Mouse (Mus musculus): ENCODE measurements around the gene Smim4. TPM values are rescaled to one million over a fixed set of nuclear protein-coding genes. Genes with fewer than 3 reads are reported as not detected.

The Smim4 gene
- polyA plus RNA-seq, 1 experiment from 2014 or later: 210 TPM

GRCm38 (mm10) chr14:31165458-31165857 lies 36.7 kb upstream of the Smim4 start:
- no peak overlapping the region for H3K4me2 ChIP-seq (ENCODE audit: low read length)

GRCm38 (mm10) chr14:31165010-31165409 lies 36.3 kb upstream of the Smim4 start:
- Histone ChIP-seq H3K36me3 (ENCODE audit: insufficient read depth, low read length) (no peaks in the 10 kb centered on the region), H3K4me1 (replicated peaks; ENCODE audit: insufficient read depth, low read length) (peaks cover 13% of the 10 kb centered on the region; the same call in 1 of the 2 replicates), H3K9ac (ENCODE audit: low read depth, low read length) (no peak overlapping the region), H3K4me3 (replicated peaks; ENCODE audit: low read depth, low read length) (no peak overlapping the region), H3K9me3 (replicated peaks; ENCODE audit: low read length) (no peaks in the 10 kb centered on the region), H3K4me2 (ENCODE audit: low read length) (no peak overlapping the region), H3K27me3 (ENCODE audit: insufficient read depth, low read length) (no peaks in the 10 kb centered on the region), H3K27ac (no peak overlapping the region)
- no peak for TF ChIP-seq CTCF (IDR thresholded peaks at IDR 0.05; ENCODE audit: low read depth)
- ATAC-seq (replicated peaks; ENCODE audit: low FRiP score, low read depth): no peak
- no peak for DNase-seq (ENCODE audit: low spot score)
- WGBS: 45% methylated on average over 2 of the region's 2 CpGs

More at GRCm38 (mm10) chr14:31165458-31165857, 36.7 kb upstream of the Smim4 start:
- Histone ChIP-seq H3K27me3 (ENCODE audit: insufficient read depth, low read length) (no peaks in the 10 kb centered on the region), H3K4me1 (replicated peaks; ENCODE audit: insufficient read depth, low read length) (peaks cover 13% of the 10 kb centered on the region; the same call in 1 of the 2 replicates), H3K27ac (peak overlapping the region; percentile 44; the same call in 1 of the 2 replicates), H3K9me3 (replicated peaks; ENCODE audit: low read length) (no peaks in the 10 kb centered on the region), H3K4me3 (replicated peaks; ENCODE audit: low read depth, low read length) (no peak overlapping the region), H3K9ac (ENCODE audit: low read depth, low read length) (no peak overlapping the region), H3K36me3 (ENCODE audit: insufficient read depth, low read length) (no peaks in the 10 kb centered on the region)
- WGBS: 26% methylated on average over 7 of the region's 7 CpGs
- ATAC-seq (replicated peaks; ENCODE audit: low FRiP score, low read depth): peak; percentile 48
- DNase-seq (ENCODE audit: low spot score): peak; percentile 81
- TF ChIP-seq CTCF (IDR thresholded peaks at IDR 0.05; ENCODE audit: low read depth): no peak

GRCm38 (mm10) chr14:31164067-31164466 lies 35.3 kb upstream of the Smim4 start:
- ATAC-seq (replicated peaks; ENCODE audit: low FRiP score, low read depth) (no peak), DNase-seq (ENCODE audit: low spot score) (no peak)
- Histone ChIP-seq H3K4me2 (ENCODE audit: low read length) (no peak overlapping the region), H3K27ac (no peak overlapping the region), H3K9me3 (replicated peaks; ENCODE audit: low read length) (no peaks in the 10 kb centered on the region), H3K27me3 (ENCODE audit: insufficient read depth, low read length) (no peaks in the 10 kb centered on the region), H3K9ac (ENCODE audit: low read depth, low read length) (no peak overlapping the region), H3K36me3 (ENCODE audit: insufficient read depth, low read length) (no peaks in the 10 kb centered on the region), H3K4me3 (replicated peaks; ENCODE audit: low read depth, low read length) (no peak overlapping the region), H3K4me1 (replicated peaks; ENCODE audit: insufficient read depth, low read length) (peaks cover 13% of the 10 kb centered on the region; the same call in 1 of the 2 replicates)
- WGBS: 84% methylated on average over 8 of the region's 8 CpGs
- no peak for TF ChIP-seq CTCF (IDR thresholded peaks at IDR 0.05; ENCODE audit: low read depth)

GRCm38 (mm10) chr14:31161638-31162037 lies 32.9 kb upstream of the Smim4 start:
- Histone ChIP-seq H3K4me1 (replicated peaks; ENCODE audit: insufficient read depth, low read length) (peaks cover 7% of the 10 kb centered on the region; the same call in 1 of the 2 replicates), H3K36me3 (ENCODE audit: insufficient read depth, low read length) (no peaks in the 10 kb centered on the region), H3K9ac (ENCODE audit: low read depth, low read length) (no peak overlapping the region), H3K27me3 (ENCODE audit: insufficient read depth, low read length) (no peaks in the 10 kb centered on the region), H3K4me3 (replicated peaks; ENCODE audit: low read depth, low read length) (no peak overlapping the region), H3K9me3 (replicated peaks; ENCODE audit: low read length) (no peaks in the 10 kb centered on the region), H3K27ac (no peak overlapping the region), H3K4me2 (ENCODE audit: low read length) (no peak overlapping the region)
- 57% methylated on average over 10 of the region's 10 CpGs for WGBS
- TF ChIP-seq CTCF (IDR thresholded peaks at IDR 0.05; ENCODE audit: low read depth): no peak
- ATAC-seq (replicated peaks; ENCODE audit: low FRiP score, low read depth): no peak
- no peak for DNase-seq (ENCODE audit: low spot score)

GRCm38 (mm10) chr14:31161191-31161590 lies 32.4 kb upstream of the Smim4 start:
- no peak for TF ChIP-seq CTCF (IDR thresholded peaks at IDR 0.05; ENCODE audit: low read depth)
- no peak for ATAC-seq (replicated peaks; ENCODE audit: low FRiP score, low read depth)

GRCm38 (mm10) chr14:31160196-31161150 lies 31.7 kb upstream of the Smim4 start:
- WGBS: 72% methylated on average over 27 of the region's 27 CpGs
- Histone ChIP-seq H3K9ac (ENCODE audit: low read depth, low read length) (no peak overlapping the region), H3K4me1 (replicated peaks; ENCODE audit: insufficient read depth, low read length) (no peaks in the 10 kb centered on the region; the same call in 1 of the 2 replicates), H3K4me3 (replicated peaks; ENCODE audit: low read depth, low read length) (no peak overlapping the region), H3K4me2 (ENCODE audit: low read length) (no peak overlapping the region), H3K9me3 (replicated peaks; ENCODE audit: low read length) (no peaks in the 10 kb centered on the region), H3K27ac (no peak overlapping the region), H3K36me3 (ENCODE audit: insufficient read depth, low read length) (no peaks in the 10 kb centered on the region), H3K27me3 (ENCODE audit: insufficient read depth, low read length) (no peaks in the 10 kb centered on the region)
- no peak for DNase-seq (ENCODE audit: low spot score)
- no peak for ATAC-seq (replicated peaks; ENCODE audit: low FRiP score, low read depth)
- TF ChIP-seq CTCF (IDR thresholded peaks at IDR 0.05; ENCODE audit: low read depth): no peak

More at GRCm38 (mm10) chr14:31161191-31161590, 32.4 kb upstream of the Smim4 start:
- no peak overlapping the region for H3K27ac ChIP-seq
- peaks cover 4% of the 10 kb centered on the region; the same call in 1 of the 2 replicates for H3K4me1 ChIP-seq (replicated peaks; ENCODE audit: insufficient read depth, low read length)
- WGBS: 87% methylated on average over 7 of the region's 7 CpGs
- H3K9ac ChIP-seq (ENCODE audit: low read depth, low read length): no peak overlapping the region
- no peak overlapping the region for H3K4me2 ChIP-seq (ENCODE audit: low read length)
- no peaks in the 10 kb centered on the region for H3K36me3 ChIP-seq (ENCODE audit: insufficient read depth, low read length)
- no peak for DNase-seq (ENCODE audit: low spot score)
- no peaks in the 10 kb centered on the region for H3K9me3 ChIP-seq (replicated peaks; ENCODE audit: low read length)
- H3K4me3 ChIP-seq (replicated peaks; ENCODE audit: low read depth, low read length): no peak overlapping the region
- H3K27me3 ChIP-seq (ENCODE audit: insufficient read depth, low read length): no peaks in the 10 kb centered on the region
